Mouse (Mus musculus): Measurements from ENCODE around the gene Coq2. TPM values are rescaled to one million over a fixed set of nuclear protein-coding genes. Genes with fewer than 3 reads are reported as not detected.

Gene Coq2
- 57.8 and 59.8 TPM in 2 replicates for polyA plus RNA-seq (2016; fragmentation: Nextera tagmentation; extraction: Ambion mirVana)

DNA sequence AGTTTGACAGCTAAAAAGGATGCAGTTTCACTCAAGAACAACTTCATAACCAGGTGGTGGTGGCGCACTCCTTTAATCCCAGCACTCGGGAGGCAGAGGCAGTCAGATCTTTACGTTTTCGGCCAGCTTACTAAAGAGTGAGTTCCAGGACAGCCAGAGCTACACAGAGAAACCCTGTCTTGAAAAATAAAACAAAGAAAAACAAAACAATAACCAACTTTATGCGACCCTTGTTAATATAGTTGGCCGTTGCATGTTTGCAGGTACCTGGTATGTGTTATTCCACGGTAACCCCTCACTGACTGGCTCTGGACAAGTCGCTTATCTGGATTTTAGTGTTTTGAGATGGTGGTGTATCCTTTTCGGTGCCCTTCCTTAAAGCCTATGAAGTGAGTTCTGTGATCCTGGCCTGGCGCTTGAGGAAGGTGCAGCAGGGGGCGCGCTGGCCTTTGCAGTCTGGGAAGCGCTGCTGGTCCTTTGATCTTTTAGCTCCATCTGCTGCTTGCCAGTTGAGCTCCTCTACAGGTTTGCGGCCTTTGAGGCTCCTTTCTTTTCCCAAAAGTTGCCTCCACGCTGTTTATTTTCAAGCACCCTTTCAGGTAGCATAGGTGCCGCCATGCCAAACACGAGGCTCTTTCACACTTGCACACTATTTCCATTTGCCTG lies at the start of gene Coq2:
Coq2 (minus strand) TSS at position 430 of the 666 bp plus-strand sequence.
- WGBS = 10% methylated on average over 17 of the region's 17 CpGs
- H3K9ac ChIP-seq = peak within 1 kb of the TSS; percentile 84

GRCm38 (mm10) chr5:100719235-100720088 lies 44.5 kb upstream of the Coq2 start, which contains the start of gene Hpse:
Hpse (minus strand) TSS chr5:100719716.
- Histone ChIP-seq H3K9me3 (no peaks in the 10 kb centered on the region), H3K27me3 (peaks cover 19% of the 10 kb centered on the region), H3K36me3 (no peaks in the 10 kb centered on the region), H3K4me1 (no peaks in the 10 kb centered on the region; the same call in 1 of the 2 replicates), H3K27ac (no peak within 1 kb of the TSS), H3K4me2 (replicated peaks) (peak within 1 kb of the TSS; percentile 98), H3K9ac (peak within 1 kb of the TSS; percentile 63), H3K4me3 (peak within 1 kb of the TSS; percentile 54)
- 1% methylated on average over 48 of the region's 56 CpGs for WGBS
- peak; percentile 79 for ATAC-seq (ENCODE audit: insufficient number of reproducible peaks, insufficient read depth, low FRiP score, low TSS enrichment)

More for the DNA sequence above, at the start of gene Coq2:
- Histone ChIP-seq H3K9me3 (no peaks in the 10 kb centered on the region), H3K27ac (peak within 1 kb of the TSS; percentile 54; the same call in 1 of the 2 replicates), H3K36me3 (no peaks in the 10 kb centered on the region), H3K4me3 (peak within 1 kb of the TSS; percentile 82), H3K27me3 (no peaks in the 10 kb centered on the region), H3K4me1 (peaks cover 9% of the 10 kb centered on the region; the same call in 1 of the 2 replicates), H3K4me2 (replicated peaks) (peak within 1 kb of the TSS; percentile 65)
- no peak for ATAC-seq (ENCODE audit: insufficient number of reproducible peaks, insufficient read depth, low FRiP score, low TSS enrichment)

GRCm38 (mm10) chr5:100716762-100717161 lies 41.8 kb upstream of the Coq2 start:
- Histone ChIP-seq H3K4me2 (replicated peaks) (no peak overlapping the region), H3K4me3 (no peak overlapping the region), H3K4me1 (no peaks in the 10 kb centered on the region; the same call in 1 of the 2 replicates), H3K9ac (no peak overlapping the region), H3K9me3 (no peaks in the 10 kb centered on the region), H3K36me3 (no peaks in the 10 kb centered on the region), H3K27ac (no peak overlapping the region), H3K27me3 (peaks cover 19% of the 10 kb centered on the region)
- ATAC-seq (ENCODE audit: insufficient number of reproducible peaks, insufficient read depth, low FRiP score, low TSS enrichment) = no peak
- WGBS = 94% methylated on average over 15 of the region's 15 CpGs

DNA sequence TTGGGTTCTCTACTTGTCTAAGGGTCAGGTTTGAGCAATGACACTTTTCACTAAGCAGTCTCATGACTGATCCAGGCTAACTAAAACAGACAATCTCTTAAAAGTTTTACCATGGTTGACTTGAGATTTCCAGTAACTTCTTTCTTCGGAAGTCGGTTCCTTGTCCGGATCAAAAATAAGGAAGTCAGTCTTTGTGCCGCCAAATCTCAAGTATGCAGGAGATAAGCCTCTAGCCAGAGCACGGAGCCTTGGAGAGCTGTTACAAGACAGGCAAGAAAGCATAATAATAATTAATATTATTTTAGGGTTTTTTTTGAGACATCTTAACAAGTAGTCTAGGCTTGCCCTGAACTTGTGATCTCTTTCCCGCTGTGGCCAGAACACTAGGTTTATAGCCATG lies 36.3 kb upstream of the Coq2 start:
- no peak overlapping the region for H3K4me3 ChIP-seq
- no peak for ATAC-seq (ENCODE audit: insufficient number of reproducible peaks, insufficient read depth, low FRiP score, low TSS enrichment)
- no peaks in the 10 kb centered on the region for H3K36me3 ChIP-seq
- H3K27ac ChIP-seq = no peak overlapping the region
- H3K4me1 ChIP-seq = no peaks in the 10 kb centered on the region
- no peak overlapping the region for H3K4me2 ChIP-seq (replicated peaks)
- 94% methylated on average over 6 of the region's 6 CpGs for WGBS
- no peak overlapping the region for H3K9ac ChIP-seq
- no peaks in the 10 kb centered on the region for H3K9me3 ChIP-seq
- H3K27me3 ChIP-seq = no peaks in the 10 kb centered on the region

DNA sequence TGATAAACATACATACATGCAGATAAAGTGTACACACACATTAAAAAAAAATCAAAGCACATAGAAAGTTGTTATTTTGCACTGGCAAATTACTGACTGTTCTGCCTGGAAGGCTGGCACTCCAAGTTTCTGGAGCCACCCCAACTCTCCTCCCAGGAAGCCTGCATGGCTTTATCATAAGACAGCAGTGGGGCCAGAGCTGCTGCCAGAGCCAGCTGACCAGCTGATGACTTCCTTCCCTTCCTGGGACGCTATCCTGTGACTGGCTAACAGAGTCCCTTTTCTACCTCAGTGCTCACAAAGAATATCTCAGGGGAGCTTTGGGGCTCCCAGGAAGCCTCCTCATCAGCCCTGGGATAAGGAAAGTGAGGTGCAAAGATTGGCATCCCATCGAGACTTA lies 35.1 kb upstream of the Coq2 start:
- 30% methylated on average over 2 of the region's 2 CpGs for WGBS
- H3K4me3 ChIP-seq = no peak overlapping the region
- H3K9me3 ChIP-seq = no peaks in the 10 kb centered on the region
- no peak overlapping the region for H3K9ac ChIP-seq
- ATAC-seq (ENCODE audit: insufficient number of reproducible peaks, insufficient read depth, low FRiP score, low TSS enrichment) = no peak
- no peaks in the 10 kb centered on the region for H3K27me3 ChIP-seq
- H3K36me3 ChIP-seq = no peaks in the 10 kb centered on the region
- no peak overlapping the region for H3K4me2 ChIP-seq (replicated peaks)
- no peaks in the 10 kb centered on the region for H3K4me1 ChIP-seq
- no peak overlapping the region; the same call in 1 of the 2 replicates for H3K27ac ChIP-seq

DNA sequence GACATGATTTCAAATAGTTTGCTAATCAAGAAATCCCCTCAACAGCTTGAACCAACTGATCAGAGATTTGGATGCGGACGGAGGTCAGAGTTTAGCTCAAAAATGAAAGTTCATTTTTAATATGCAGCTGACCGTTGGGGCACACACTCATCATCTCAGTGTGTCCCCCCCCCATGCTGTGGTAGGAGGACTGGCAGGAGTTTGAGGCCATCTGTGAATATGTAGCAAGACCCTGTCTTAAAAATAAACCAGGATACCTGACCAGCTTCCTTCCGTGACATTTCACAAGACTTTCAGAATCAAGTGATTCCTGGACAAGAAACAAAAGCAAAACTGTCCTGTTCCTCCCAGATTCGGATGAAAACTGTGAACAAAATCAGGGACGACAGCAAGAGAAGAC lies 34.1 kb upstream of the Coq2 start:
- no peak for ATAC-seq (ENCODE audit: insufficient number of reproducible peaks, insufficient read depth, low FRiP score, low TSS enrichment)
- H3K4me2 ChIP-seq (replicated peaks) = no peak overlapping the region
- no peaks in the 10 kb centered on the region for H3K36me3 ChIP-seq

DNA sequence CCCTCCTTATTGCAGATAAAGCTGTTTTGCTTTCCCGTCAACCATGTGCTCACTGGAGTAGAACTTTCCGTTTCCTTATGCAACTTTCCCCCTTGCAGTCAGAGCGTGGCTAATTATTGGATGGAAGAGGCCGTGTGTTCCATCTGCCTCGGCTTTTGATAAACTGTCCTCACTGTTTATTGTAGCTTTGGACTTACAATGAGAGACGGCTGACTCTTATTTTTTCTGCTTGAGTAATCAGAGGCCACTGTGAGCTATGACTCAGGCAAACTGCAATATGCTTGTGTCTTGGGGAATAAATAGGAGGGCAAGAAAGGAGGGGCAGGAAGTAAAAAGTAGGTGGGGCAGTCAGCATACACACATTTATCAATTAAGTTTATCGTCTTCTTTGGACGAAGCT lies 31.7 kb upstream of the Coq2 start:
- 65% methylated on average over 8 of the region's 8 CpGs for WGBS
- Histone ChIP-seq H3K27ac (no peak overlapping the region), H3K9me3 (no peaks in the 10 kb centered on the region), H3K27me3 (no peaks in the 10 kb centered on the region), H3K4me1 (no peaks in the 10 kb centered on the region), H3K4me3 (no peak overlapping the region), H3K9ac (no peak overlapping the region), H3K36me3 (no peaks in the 10 kb centered on the region), H3K4me2 (replicated peaks) (no peak overlapping the region)
- ATAC-seq (ENCODE audit: insufficient number of reproducible peaks, insufficient read depth, low FRiP score, low TSS enrichment) = no peak

More for the DNA sequence above, 34.1 kb upstream of the Coq2 start:
- 87% methylated on average over 6 of the region's 6 CpGs for WGBS
- Histone ChIP-seq H3K9me3 (no peaks in the 10 kb centered on the region), H3K27ac (no peak overlapping the region), H3K9ac (no peak overlapping the region), H3K4me1 (no peaks in the 10 kb centered on the region), H3K4me3 (no peak overlapping the region), H3K27me3 (no peaks in the 10 kb centered on the region)

GRCm38 (mm10) chr5:100704272-100704671 lies 29.3 kb upstream of the Coq2 start:
- Histone ChIP-seq H3K4me3 (no peak overlapping the region), H3K4me1 (no peaks in the 10 kb centered on the region), H3K27ac (no peak overlapping the region), H3K36me3 (no peaks in the 10 kb centered on the region), H3K9me3 (no peaks in the 10 kb centered on the region), H3K4me2 (replicated peaks) (no peak overlapping the region), H3K27me3 (no peaks in the 10 kb centered on the region), H3K9ac (no peak overlapping the region)
- 91% methylated on average over 2 of the region's 2 CpGs for WGBS
- ATAC-seq (ENCODE audit: insufficient number of reproducible peaks, insufficient read depth, low FRiP score, low TSS enrichment) = no peak

DNA sequence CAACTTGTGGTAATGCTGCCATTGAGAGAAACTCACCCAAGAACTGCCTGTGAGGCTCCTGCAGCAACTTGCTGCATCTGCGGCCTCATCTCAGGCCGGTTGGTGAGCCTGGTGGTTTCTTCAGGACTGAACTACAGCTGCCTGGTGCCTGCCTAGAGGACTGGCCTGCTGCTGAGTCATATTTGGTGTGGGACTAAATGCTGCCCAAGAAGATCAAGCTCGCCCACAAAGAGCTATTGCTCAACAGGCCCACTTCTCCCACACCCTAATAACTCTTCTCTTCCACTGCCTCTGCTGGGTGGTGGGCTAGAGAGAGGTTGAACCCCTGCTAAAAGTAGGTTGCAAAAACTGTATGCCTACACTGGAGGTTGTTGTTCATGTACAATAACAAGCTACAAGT lies 27.4 kb upstream of the Coq2 start:
- Histone ChIP-seq H3K4me2 (replicated peaks) (no peak overlapping the region), H3K4me1 (no peaks in the 10 kb centered on the region), H3K9me3 (no peaks in the 10 kb centered on the region), H3K9ac (no peak overlapping the region), H3K27me3 (no peaks in the 10 kb centered on the region), H3K36me3 (no peaks in the 10 kb centered on the region), H3K27ac (no peak overlapping the region), H3K4me3 (no peak overlapping the region)
- ATAC-seq (ENCODE audit: insufficient number of reproducible peaks, insufficient read depth, low FRiP score, low TSS enrichment) = no peak
- 81% methylated on average over 3 of the region's 3 CpGs for WGBS

GRCm38 (mm10) chr5:100700861-100701620 lies 26.1 kb upstream of the Coq2 start:
- no peak for ATAC-seq (ENCODE audit: insufficient number of reproducible peaks, insufficient read depth, low FRiP score, low TSS enrichment)
- WGBS = 81% methylated on average over 13 of the region's 13 CpGs

GRCm38 (mm10) chr5:100697886-100698285 lies 22.9 kb upstream of the Coq2 start:
- no peak overlapping the region for H3K4me2 ChIP-seq (replicated peaks)
- no peak for ATAC-seq (ENCODE audit: insufficient number of reproducible peaks, insufficient read depth, low FRiP score, low TSS enrichment)
- H3K4me1 ChIP-seq = no peaks in the 10 kb centered on the region
- no peak overlapping the region for H3K4me3 ChIP-seq
- 63% methylated on average over 2 of the region's 2 CpGs for WGBS
- no peaks in the 10 kb centered on the region for H3K9me3 ChIP-seq
- H3K27ac ChIP-seq = no peak overlapping the region
- H3K36me3 ChIP-seq = no peaks in the 10 kb centered on the region
- no peaks in the 10 kb centered on the region for H3K27me3 ChIP-seq
- H3K9ac ChIP-seq = no peak overlapping the region

More at GRCm38 (mm10) chr5:100700861-100701620, 26.1 kb upstream of the Coq2 start:
- H3K27ac ChIP-seq = no peak overlapping the region
- H3K9me3 ChIP-seq = no peaks in the 10 kb centered on the region
- no peaks in the 10 kb centered on the region for H3K36me3 ChIP-seq
- no peak overlapping the region for H3K4me3 ChIP-seq
- no peaks in the 10 kb centered on the region for H3K27me3 ChIP-seq
- H3K4me2 ChIP-seq (replicated peaks) = no peak overlapping the region
- no peaks in the 10 kb centered on the region for H3K4me1 ChIP-seq
- H3K9ac ChIP-seq = no peak overlapping the region

All from embryonic facial prominence, embryonic 12.5 days (tissue).